Mouse (Mus musculus): Measurements from ENCODE around the gene Ccdc125. TPM values are rescaled to one million over a fixed set of nuclear protein-coding genes. Genes with fewer than 3 reads are reported as not detected.

Gene Ccdc125
- polyA plus RNA-seq (2015; fragmentation: Nextera tagmentation; extraction: Ambion mirVana): 3.2 and 4.1 TPM in 2 replicates

GRCm38 (mm10) chr13:100669291-100670022 is at the start of gene Ccdc125:
Gene Ccdc125, plus strand, starts transcription at chr13:100669717.
- no peaks in the 10 kb centered on the region for H3K4me1 ChIP-seq (replicated peaks; ENCODE audit: control insufficient read depth, insufficient read depth, low read length)
- peak within 1 kb of the TSS; percentile 73 for H3K4me2 ChIP-seq (replicated peaks; ENCODE audit: low read depth)
- H3K9me3 ChIP-seq (ENCODE audit: control insufficient read depth): no peaks in the 10 kb centered on the region
- no peaks in the 10 kb centered on the region for H3K27me3 ChIP-seq (replicated peaks; ENCODE audit: control insufficient read depth, insufficient read depth, low read length)
- no peaks in the 10 kb centered on the region; the same call in 1 of the 2 replicates for H3K36me3 ChIP-seq (ENCODE audit: control insufficient read depth, insufficient read depth)
- under 1% methylated on average over 44 of the region's 44 CpGs for WGBS
- ATAC-seq: peak; percentile 71
- peak within 1 kb of the TSS; percentile 68 for H3K4me3 ChIP-seq (ENCODE audit: low read depth, low read length)
- TF ChIP-seq CTCF (IDR thresholded peaks at IDR 0.05; ENCODE audit: low read depth): no peak
- H3K9ac ChIP-seq (ENCODE audit: low read depth, low read length): peak within 1 kb of the TSS; percentile 79
- H3K27ac ChIP-seq (ENCODE audit: low read depth, low read length): peak within 1 kb of the TSS; percentile 80

- ATAC-seq: no peak
- no peak overlapping the region for H3K4me2 ChIP-seq (replicated peaks; ENCODE audit: low read depth)
- H3K4me3 ChIP-seq (ENCODE audit: low read depth, low read length): no peak overlapping the region
- peaks cover 52% of the 10 kb centered on the region for H3K36me3 ChIP-seq (ENCODE audit: control insufficient read depth, insufficient read depth)
- H3K9ac ChIP-seq (ENCODE audit: low read depth, low read length): no peak overlapping the region
- 76% methylated on average over 4 of the region's 4 CpGs for WGBS
- H3K27ac ChIP-seq (ENCODE audit: low read depth, low read length): no peak overlapping the region
- H3K4me1 ChIP-seq (replicated peaks; ENCODE audit: control insufficient read depth, insufficient read depth, low read length): no peaks in the 10 kb centered on the region
- TF ChIP-seq CTCF (IDR thresholded peaks at IDR 0.05; ENCODE audit: low read depth): no peak
- no peaks in the 10 kb centered on the region for H3K9me3 ChIP-seq (ENCODE audit: control insufficient read depth)
- H3K27me3 ChIP-seq (replicated peaks; ENCODE audit: control insufficient read depth, insufficient read depth, low read length): no peaks in the 10 kb centered on the region
Observed at GRCm38 (mm10) chr13:100622241-100622640, 47.3 kb upstream of the Ccdc125 start.

- Histone ChIP-seq H3K9ac (ENCODE audit: low read depth, low read length) (no peak overlapping the region), H3K9me3 (ENCODE audit: control insufficient read depth) (no peaks in the 10 kb centered on the region), H3K36me3 (ENCODE audit: control insufficient read depth, insufficient read depth) (peaks cover 61% of the 10 kb centered on the region), H3K4me1 (replicated peaks; ENCODE audit: control insufficient read depth, insufficient read depth, low read length) (no peaks in the 10 kb centered on the region), H3K4me2 (replicated peaks; ENCODE audit: low read depth) (no peak overlapping the region), H3K27ac (ENCODE audit: low read depth, low read length) (no peak overlapping the region), H3K27me3 (replicated peaks; ENCODE audit: control insufficient read depth, insufficient read depth, low read length) (no peaks in the 10 kb centered on the region), H3K4me3 (ENCODE audit: low read depth, low read length) (no peak overlapping the region)
- no peak for ATAC-seq
- 81% methylated on average over 3 of the region's 3 CpGs for WGBS
- TF ChIP-seq CTCF (IDR thresholded peaks at IDR 0.05; ENCODE audit: low read depth): no peak
Observed at GRCm38 (mm10) chr13:100634106-100634691, 35.3 kb upstream of the Ccdc125 start.

- H3K36me3 ChIP-seq (ENCODE audit: control insufficient read depth, insufficient read depth): peaks cover 53% of the 10 kb centered on the region
- no peak overlapping the region for H3K4me3 ChIP-seq (ENCODE audit: low read depth, low read length)
- no peak overlapping the region for H3K4me2 ChIP-seq (replicated peaks; ENCODE audit: low read depth)
- no peak overlapping the region for H3K9ac ChIP-seq (ENCODE audit: low read depth, low read length)
- TF ChIP-seq CTCF (IDR thresholded peaks at IDR 0.05; ENCODE audit: low read depth): no peak
- ATAC-seq: no peak
- H3K4me1 ChIP-seq (replicated peaks; ENCODE audit: control insufficient read depth, insufficient read depth, low read length): no peaks in the 10 kb centered on the region
- no peak overlapping the region for H3K27ac ChIP-seq (ENCODE audit: low read depth, low read length)
- no peaks in the 10 kb centered on the region for H3K9me3 ChIP-seq (ENCODE audit: control insufficient read depth)
- H3K27me3 ChIP-seq (replicated peaks; ENCODE audit: control insufficient read depth, insufficient read depth, low read length): no peaks in the 10 kb centered on the region
- WGBS: 88% methylated on average over 4 of the region's 4 CpGs
Observed at GRCm38 (mm10) chr13:100642471-100643209, 26.9 kb upstream of the Ccdc125 start.

GRCm38 (mm10) chr13:100648223-100648622 is 21.3 kb upstream of the Ccdc125 start:
- no peak overlapping the region for H3K9ac ChIP-seq (ENCODE audit: low read depth, low read length)
- 92% methylated on average over 8 of the region's 8 CpGs for WGBS
- no peaks in the 10 kb centered on the region for H3K27me3 ChIP-seq (replicated peaks; ENCODE audit: control insufficient read depth, insufficient read depth, low read length)
- H3K27ac ChIP-seq (ENCODE audit: low read depth, low read length): no peak overlapping the region
- ATAC-seq: no peak
- no peaks in the 10 kb centered on the region for H3K4me1 ChIP-seq (replicated peaks; ENCODE audit: control insufficient read depth, insufficient read depth, low read length)
- no peak overlapping the region for H3K4me3 ChIP-seq (ENCODE audit: low read depth, low read length)
- no peak for TF ChIP-seq CTCF (IDR thresholded peaks at IDR 0.05; ENCODE audit: low read depth)
- H3K36me3 ChIP-seq (ENCODE audit: control insufficient read depth, insufficient read depth): peaks cover 23% of the 10 kb centered on the region
- no peaks in the 10 kb centered on the region for H3K9me3 ChIP-seq (ENCODE audit: control insufficient read depth)
- H3K4me2 ChIP-seq (replicated peaks; ENCODE audit: low read depth): no peak overlapping the region
